In the genomic region with DNA sequence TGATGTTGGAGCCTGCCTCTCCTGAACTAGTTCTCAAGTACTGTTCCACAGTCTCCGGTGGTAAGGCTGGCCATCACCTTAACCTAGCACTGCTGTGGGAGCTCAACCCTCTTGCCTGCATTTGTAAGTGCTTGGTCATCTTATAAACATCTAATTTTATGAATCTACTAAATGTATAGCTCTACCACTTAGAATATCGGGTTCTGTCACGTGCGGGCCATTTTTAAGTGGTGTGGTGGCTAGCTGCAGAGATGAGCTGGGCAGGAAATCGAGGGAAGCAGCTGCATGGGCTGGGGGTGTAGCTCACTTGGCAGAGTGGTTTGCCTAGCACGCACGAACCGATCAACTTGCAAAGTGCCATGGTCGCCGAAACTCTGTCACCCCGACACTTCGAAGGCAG, we compare ENCODE assay signal across 8 mouse cellular contexts. TPM values are rescaled to one million over a fixed set of nuclear protein-coding genes. Genes with fewer than 3 reads are reported as not detected.
DNase-seq lines count a peak whose midpoint lies in the region; ATAC-seq and TF ChIP-seq lines count a peak whose summit lies in the region.

No protein-coding gene starts in this region.

- no peak for TF ChIP-seq CTCF in thymus, adult 2 months (IDR thresholded peaks at IDR 0.05; ENCODE audit: borderline replicate concordance, control insufficient read depth, extremely low read depth, insufficient read depth, low read length, poor library complexity)

- peak overlapping the region; percentile 78 for H3K9ac ChIP-seq in liver, embryonic 11.5 days (ENCODE audit: low read depth, low read length)

- H3K27ac ChIP-seq in thymus, adult 2 months (ENCODE audit: control insufficient read depth, insufficient read depth, low read length), result peak overlapping the region; percentile 95
- peak overlapping the region; percentile 97 for H3K27ac ChIP-seq in liver, embryonic 11.5 days (ENCODE audit: low read depth, low read length)

- peak overlapping the region; percentile 76 for H3K4me2 ChIP-seq in liver, embryonic 11.5 days

- no peaks in the 10 kb centered on the region for H3K9me3 ChIP-seq in liver, embryonic 11.5 days (ENCODE audit: control insufficient read depth, low read length)

- no peak for TF ChIP-seq POLR2A in thymus, adult 2 months (IDR thresholded peaks at IDR 0.05; ENCODE audit: control insufficient read depth, extremely low read depth, insufficient read depth, low read length, poor library complexity)

- peak; percentile 1 for DNase-seq in embryo, embryonic 10.5 days (ENCODE audit: low spot score)
- DNase-seq in embryo, embryonic 10 days (ENCODE audit: low spot score), result no peak
- no peak for DNase-seq in thymus, adult 2 months
- no peak for DNase-seq in thymus, postnatal 36 days
- no peak for DNase-seq in liver, embryonic 11.5 days (ENCODE audit: low spot score)
- DNase-seq in urinary bladder, postnatal 25 days (ENCODE audit: low spot score), result no peak
- no peak for DNase-seq in urinary bladder, postnatal 10 days (ENCODE audit: low spot score)
- DNase-seq in spleen, adult 12 weeks (ENCODE audit: low spot score), result no peak

- ATAC-seq in liver, embryonic 11.5 days (replicated peaks; ENCODE audit: low FRiP score), result peak; percentile 9; the same call in 1 of the 2 replicates

- H3K4me3 ChIP-seq in thymus, adult 2 months (ENCODE audit: control insufficient read depth, insufficient read depth, low read length), result peak overlapping the region; percentile 100
- H3K4me3 ChIP-seq in liver, embryonic 11.5 days (ENCODE audit: low read depth, low read length), result peak overlapping the region; percentile 70

- WGBS in thymus, adult 2 months, result 8% methylated on average over 12 of the region's 12 CpGs
- WGBS in liver, embryonic 11.5 days, result 31% methylated on average over 12 of the region's 12 CpGs

- peaks cover 7% of the 10 kb centered on the region for H3K4me1 ChIP-seq in thymus, adult 2 months (replicated peaks; ENCODE audit: control insufficient read depth, insufficient read depth, low read length)
- H3K4me1 ChIP-seq in liver, embryonic 11.5 days (replicated peaks; ENCODE audit: control insufficient read depth, insufficient read depth, low read length), result no peaks in the 10 kb centered on the region

- peaks cover 30% of the 10 kb centered on the region for H3K36me3 ChIP-seq in thymus, adult 2 months (ENCODE audit: control insufficient read depth, insufficient read depth, low read length)
- H3K36me3 ChIP-seq in liver, embryonic 11.5 days (ENCODE audit: control insufficient read depth, insufficient read depth, low read length), result no peaks in the 10 kb centered on the region; the same call in 1 of the 2 replicates

- no peaks in the 10 kb centered on the region for H3K27me3 ChIP-seq in thymus, adult 2 months (ENCODE audit: control insufficient read depth, insufficient read depth, low read length)
- H3K27me3 ChIP-seq in liver, embryonic 11.5 days (replicated peaks; ENCODE audit: control insufficient read depth, insufficient read depth, low read length), result no peaks in the 10 kb centered on the region

RNA-seq across cellular contexts. Expression of a gene that starts 1.1 kb away (rescaled TPM):
- 16.9 and 18.3 TPM in 2 replicates for polyA plus RNA-seq in thymus, adult 2 months (2012; rRNA removed)
- polyA plus RNA-seq in liver, embryonic 11.5 days (2014; fragmentation: Nextera tagmentation; extraction: Ambion mirVana), result 31.4 and 37.6 TPM in 2 replicates

RNA-seq across cellular contexts. Expression of a gene that starts 48.6 kb away (rescaled TPM):
- polyA plus RNA-seq in thymus, adult 2 months (2012; rRNA removed), result 3.2 and 3.5 TPM in 2 replicates
- 8.5 and 9.1 TPM in 2 replicates for polyA plus RNA-seq in liver, embryonic 11.5 days (2014; fragmentation: Nextera tagmentation; extraction: Ambion mirVana)
